In the genomic region with DNA sequence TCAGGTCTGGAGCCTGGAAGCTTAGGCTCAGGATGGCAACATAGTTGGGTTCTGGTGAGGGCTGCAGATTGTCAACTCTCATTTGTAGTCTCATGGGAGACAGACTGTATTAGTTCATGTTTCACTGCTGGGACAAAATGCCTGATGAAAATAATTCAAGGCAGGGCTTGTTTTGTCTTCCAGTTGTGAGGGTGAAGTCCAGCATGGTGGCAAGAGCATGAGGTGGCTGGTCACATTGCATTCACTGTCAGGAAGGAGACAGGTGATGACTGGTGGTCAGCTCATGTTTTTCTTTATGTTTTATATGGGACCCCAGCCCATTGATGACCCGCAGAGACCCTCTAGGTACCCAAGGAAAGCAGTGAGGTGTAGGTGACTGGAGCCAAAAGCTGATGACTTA, we compare ENCODE assay signal across 41 mouse cellular contexts. TPM values are rescaled to one million over a fixed set of nuclear protein-coding genes. Genes with fewer than 3 reads are reported as not detected.
"Had no signal": no experiment of that assay in that cellular context is flagged by ENCODE, and none has a peak within 500 bp of the region (broad histone marks: within the 10 kb centered on the region; RNA-seq: fewer than 3 reads in every experiment).

No protein-coding gene starts in this region.

- DNase-seq: heart, postnatal 10 days; heart, postnatal 36 days; heart, postnatal 4 days; kidney, adult 11 months; kidney, adult 18-20 months; kidney, adult 2 months; kidney, adult 8-10 months; kidney, adult 9 months; kidney, postnatal 10 days; kidney, postnatal 25 days; kidney, postnatal 36 days; kidney, postnatal 4 days; layer of hippocampus, adult 9-11 months; layer of hippocampus, postnatal 36 days had no signal

- H3K4me2 ChIP-seq: heart, embryonic 11.5 days; heart, embryonic 12.5 days; heart, embryonic 13.5 days; heart, embryonic 15.5 days; hindbrain, embryonic 12.5 days; hindbrain, embryonic 13.5 days; hindbrain, embryonic 14.5 days; hindbrain, embryonic 15.5 days; intestine, embryonic 15.5 days; kidney, embryonic 15.5 days had no signal

- H3K9me3 ChIP-seq: heart, embryonic 13.5 days; heart, embryonic 15.5 days; hindbrain, embryonic 10.5 days; hindbrain, embryonic 12.5 days; hindbrain, embryonic 13.5 days; hindbrain, embryonic 15.5 days; intestine, embryonic 15.5 days had no signal

- H3K4me3 ChIP-seq: heart, embryonic 12.5 days; heart, embryonic 13.5 days; heart, embryonic 15.5 days; hindbrain, embryonic 10.5 days; hindbrain, embryonic 12.5 days; hindbrain, embryonic 13.5 days; hindbrain, embryonic 15.5 days; intestine, embryonic 15.5 days; kidney, embryonic 15.5 days; layer of hippocampus, adult 2 months; left cerebral cortex, adult 2 months had no signal

- H3K9ac ChIP-seq: heart, embryonic 12.5 days; heart, embryonic 13.5 days; heart, embryonic 15.5 days; hindbrain, embryonic 12.5 days; hindbrain, embryonic 13.5 days; hindbrain, embryonic 14.5 days; hindbrain, embryonic 15.5 days; intestine, embryonic 15.5 days; kidney, embryonic 15.5 days had no signal

- H3K27me3 ChIP-seq: heart, embryonic 12.5 days; heart, embryonic 13.5 days; heart, embryonic 15.5 days; hindbrain, embryonic 12.5 days; hindbrain, embryonic 13.5 days; hindbrain, embryonic 15.5 days; intestine, embryonic 15.5 days; kidney, embryonic 15.5 days had no signal

- H3K36me3 ChIP-seq: hindbrain, embryonic 12.5 days; hindbrain, embryonic 13.5 days; hindbrain, embryonic 15.5 days; intestine, embryonic 15.5 days had no signal

- ATAC-seq: hindbrain, embryonic 16.5 days; hindbrain, postnatal 0 days; inflammation-experienced regulatory T-cells, adult 6 months; intestine, embryonic 15.5 days; intestine, embryonic 16.5 days; intestine, postnatal 0 days had no signal

- H3K27ac ChIP-seq: heart, embryonic 13.5 days; heart, embryonic 15.5 days; hindbrain, embryonic 10.5 days; hindbrain, embryonic 12.5 days; hindbrain, embryonic 13.5 days; hindbrain, embryonic 14.5 days; hindbrain, embryonic 15.5 days; hindbrain, postnatal 0 days; intestine, embryonic 15.5 days; kidney, embryonic 15.5 days; kidney, postnatal 0 days; layer of hippocampus, adult 2 months; left cerebral cortex, adult 2 months had no signal

- H3K4me1 ChIP-seq: hindbrain, embryonic 15.5 days had no signal

RNA-seq across cellular contexts. Expression of a gene that starts 25.2 kb away (rescaled TPM):
- total RNA-seq: hematopoietic stem cell, adult 5-6 weeks had no signal

RNA-seq across cellular contexts. Expression of a gene that starts 45.7 kb away (rescaled TPM):
- total RNA-seq: heart, postnatal 10 days; heart, postnatal 25 days; heart, postnatal 36 days; heart, postnatal 4 days; hematopoietic stem cell, adult 5-6 weeks; hindbrain, postnatal 0 days; layer of hippocampus, adult 2 months; layer of hippocampus, postnatal 14 days; layer of hippocampus, postnatal 36 days had no signal
- polyA plus RNA-seq: heart, embryonic 13.5 days; heart, embryonic 14.5 days; heart, postnatal 0 days; intestine, postnatal 0 days; kidney, embryonic 14.5 days; kidney, embryonic 15.5 days; kidney, embryonic 16.5 days; kidney, postnatal 0 days; large intestine, adult 2 months had no signal
